Mouse (Mus musculus) testis, adult 2 months (tissue): ENCODE results near the gene Gm28036.

ENCODE experiments used
- CTCF ChIP-seq: fragments of 200-500 bp; IDR thresholded peaks from 2 replicates; pipeline ENCODE4 v1.5.1; 2012; ENCODE audit warnings: low read depth, mild to moderate bottlenecking, inconsistent platforms, low read length, moderate library complexity; ENCODE audit not compliant: control insufficient read depth, insufficient read depth, insufficient replicate concordance
- POLR2A ChIP-seq: fragments of 200-500 bp; IDR thresholded peaks from 2 replicates; pipeline ENCODE4 v1.6.1; 2012; ENCODE audit warnings: low read depth, mild to moderate bottlenecking, inconsistent platforms, low read length, moderate library complexity; ENCODE audit not compliant: control insufficient read depth

- peak; percentile 66 for TF ChIP-seq POLR2A
- TF ChIP-seq CTCF, result no peak
Measured at GRCm38 (mm10) chr2:156111358-156112079, 15.4 kb downstream of the Gm28036 start, which contains the start of the genes Cpne1 and Rbm12.
